Mouse (Mus musculus): ENCODE results near the gene Gdap1l1. TPM values are rescaled to one million over a fixed set of nuclear protein-coding genes. Genes with fewer than 3 reads are reported as not detected.
"Not testable (repeated sequence)": the region's sequence is repeated elsewhere in the genome, so short reads cannot be mapped to it uniquely, and the experiment has no call there.

Gene Gdap1l1
- polyA plus RNA-seq, 1 experiment from 2014 or later, result 129 TPM

- H3K4me1 ChIP-seq, result no peaks in the 10 kb centered on the region
- H3K27me3 ChIP-seq (replicated peaks), result no peaks in the 10 kb centered on the region
- no peak overlapping the region for H3K4me2 ChIP-seq
- H3K9ac ChIP-seq (replicated peaks), result no peak overlapping the region
- ATAC-seq (ENCODE audit: low FRiP score), result no peak
- no peak overlapping the region for H3K27ac ChIP-seq (replicated peaks)
- no peak overlapping the region for H3K4me3 ChIP-seq (replicated peaks)
- WGBS, result 89% methylated on average over 6 of the region's 6 CpGs
- H3K9me3 ChIP-seq (replicated peaks), result no peaks in the 10 kb centered on the region
- peaks cover 63% of the 10 kb centered on the region for H3K36me3 ChIP-seq
Measured at GRCm38 (mm10) chr2:163452738-163453137, 14.5 kb downstream of the Gdap1l1 start.

- Histone ChIP-seq H3K36me3 (peaks cover 62% of the 10 kb centered on the region), H3K9me3 (replicated peaks) (no peaks in the 10 kb centered on the region), H3K4me3 (replicated peaks) (no peak overlapping the region), H3K4me2 (no peak overlapping the region), H3K27ac (replicated peaks) (no peak overlapping the region), H3K27me3 (replicated peaks) (no peaks in the 10 kb centered on the region), H3K4me1 (0 out of 2 replicates have a peak, but pooled peaks cover 1% of the 10 kb centered on the region), H3K9ac (replicated peaks) (no peak overlapping the region)
- 92% methylated on average over 13 of the region's 13 CpGs for WGBS
- ATAC-seq (ENCODE audit: low FRiP score), result no peak
Measured at GRCm38 (mm10) chr2:163453378-163453777, 15.1 kb downstream of the Gdap1l1 start.

DNA sequence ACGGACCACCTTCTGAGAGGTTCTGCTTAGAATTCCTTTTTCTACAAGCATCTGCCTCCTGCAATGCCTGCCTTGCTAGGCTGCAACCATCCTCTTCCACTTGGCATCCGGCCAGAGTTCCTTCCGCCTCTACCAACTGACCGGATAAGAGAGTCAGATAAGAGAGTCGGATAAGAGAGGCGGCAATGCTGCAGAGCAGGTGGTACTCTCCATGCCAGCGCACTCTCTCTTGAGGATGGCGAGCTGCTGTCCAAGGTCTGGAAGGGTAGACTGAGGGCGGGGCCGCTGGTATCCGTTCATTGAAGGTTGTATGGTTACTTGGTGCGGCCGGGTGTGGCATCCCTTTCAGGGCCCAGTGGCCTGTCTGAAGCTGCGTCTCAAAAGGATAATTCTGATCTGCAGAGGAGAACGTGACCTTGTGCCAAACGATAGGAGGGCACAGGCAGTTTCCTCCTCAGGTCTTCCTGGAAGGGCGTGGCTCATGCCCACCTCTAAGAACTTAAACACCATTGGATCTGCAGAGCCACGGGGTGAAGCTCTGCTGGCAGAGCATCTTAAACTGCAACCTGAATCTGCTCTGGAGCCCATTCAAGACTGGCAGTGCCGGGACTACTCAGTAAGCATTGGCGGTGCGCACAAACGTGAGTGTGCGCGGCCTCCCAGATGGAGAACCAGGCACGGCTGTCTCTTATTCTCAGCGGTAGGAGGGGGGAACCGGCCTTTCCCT lies 20.4 kb downstream of the Gdap1l1 start:
- Histone ChIP-seq H3K27ac (replicated peaks) (peak overlapping the region; percentile 60; the same call in 1 of the 2 replicates), H3K9ac (replicated peaks) (peak overlapping the region; percentile 20; the same call in 1 of the 2 replicates)
- 49% methylated on average over 27 of the region's 27 CpGs for WGBS

GRCm38 (mm10) chr2:163459380-163459779 lies 21.1 kb downstream of the Gdap1l1 start:
- peak; percentile 60; the same call in 1 of the 2 replicates for ATAC-seq (ENCODE audit: low FRiP score)
- Histone ChIP-seq H3K4me3 (replicated peaks) (peak overlapping the region; percentile 4), H3K36me3 (peaks cover 10% of the 10 kb centered on the region), H3K27ac (replicated peaks) (peak overlapping the region; percentile 60; the same call in 1 of the 2 replicates), H3K9me3 (replicated peaks) (no peaks in the 10 kb centered on the region), H3K27me3 (replicated peaks) (peaks cover 3% of the 10 kb centered on the region; the same call in 1 of the 2 replicates), H3K4me1 (peaks cover 16% of the 10 kb centered on the region), H3K9ac (replicated peaks) (peak overlapping the region; percentile 20; the same call in 1 of the 2 replicates), H3K4me2 (peak overlapping the region; percentile 42)
- WGBS, result 33% methylated on average over 10 of the region's 10 CpGs

More for the DNA sequence above, 20.4 kb downstream of the Gdap1l1 start:
- Histone ChIP-seq H3K4me2 (peak overlapping the region; percentile 42), H3K4me1 (peaks cover 16% of the 10 kb centered on the region), H3K4me3 (replicated peaks) (peak overlapping the region; percentile 4), H3K9me3 (replicated peaks) (no peaks in the 10 kb centered on the region), H3K27me3 (replicated peaks) (peaks cover 3% of the 10 kb centered on the region; the same call in 1 of the 2 replicates), H3K36me3 (peaks cover 17% of the 10 kb centered on the region)
- ATAC-seq (ENCODE audit: low FRiP score), result no peak

DNA sequence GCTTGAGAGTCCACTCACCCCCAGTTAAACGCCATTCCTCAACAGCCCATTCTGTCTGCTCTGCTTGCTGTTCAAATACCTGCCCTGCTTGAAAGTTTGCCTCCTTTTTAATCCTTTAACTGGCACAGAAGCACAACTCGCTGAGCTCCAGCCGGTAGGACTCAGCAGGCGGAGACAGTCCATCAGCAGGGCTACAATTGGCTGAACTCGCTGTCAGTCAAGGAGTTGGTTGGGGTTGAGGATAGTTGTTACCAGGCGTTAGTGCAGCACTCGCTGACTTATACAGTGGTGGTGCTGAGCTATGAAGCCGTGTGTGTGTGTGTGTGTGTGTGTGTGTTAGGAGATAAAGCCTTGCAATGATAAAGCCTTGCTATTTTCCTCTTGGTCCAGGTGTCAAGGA lies 22.3 kb downstream of the Gdap1l1 start:
- H3K27ac ChIP-seq (replicated peaks), result no peak overlapping the region
- no peak overlapping the region for H3K4me3 ChIP-seq (replicated peaks)
- H3K4me2 ChIP-seq, result no peak overlapping the region
- H3K27me3 ChIP-seq (replicated peaks), result peaks cover 3% of the 10 kb centered on the region; the same call in 1 of the 2 replicates
- H3K4me1 ChIP-seq, result peaks cover 16% of the 10 kb centered on the region
- no peaks in the 10 kb centered on the region for H3K36me3 ChIP-seq
- no peak overlapping the region for H3K9ac ChIP-seq (replicated peaks)
- H3K9me3 ChIP-seq (replicated peaks), result no peaks in the 10 kb centered on the region
- no peak for ATAC-seq (ENCODE audit: low FRiP score)
- WGBS, result 91% methylated on average over 8 of the region's 8 CpGs

- H3K4me1 ChIP-seq, result peaks cover 16% of the 10 kb centered on the region
- 95% methylated on average over 9 of the region's 9 CpGs for WGBS
- not testable (repeated sequence) for ATAC-seq (ENCODE audit: low FRiP score); H3K36me3 ChIP-seq; H3K4me2 ChIP-seq; H3K9ac ChIP-seq (replicated peaks); H3K27ac ChIP-seq (replicated peaks); H3K4me3 ChIP-seq (replicated peaks); H3K9me3 ChIP-seq (replicated peaks); H3K27me3 ChIP-seq (replicated peaks)
Measured at GRCm38 (mm10) chr2:163461307-163461706, 23.0 kb downstream of the Gdap1l1 start.

DNA sequence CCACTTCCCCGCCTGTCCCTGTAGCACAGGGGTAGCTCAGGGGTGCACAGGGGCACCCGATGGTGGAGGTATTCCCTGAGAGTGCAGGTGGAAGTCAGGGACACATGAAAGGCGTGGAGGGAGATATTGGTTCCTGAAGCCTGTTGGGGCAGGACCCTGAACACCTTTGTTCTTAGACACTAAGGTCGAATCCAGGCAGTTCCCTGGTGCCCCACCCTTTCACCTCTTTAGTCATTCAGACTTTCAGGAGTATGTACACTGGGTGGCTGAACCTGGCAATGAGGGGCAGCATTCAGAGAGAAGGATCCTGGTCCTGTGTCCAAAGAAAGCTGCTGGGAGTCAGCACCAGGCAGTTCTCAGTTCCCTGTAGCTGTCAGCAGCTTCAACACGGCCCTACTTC lies 24.1 kb downstream of the Gdap1l1 start:
- Histone ChIP-seq H3K27ac (replicated peaks) (no peak overlapping the region), H3K4me1 (peaks cover 16% of the 10 kb centered on the region), H3K4me3 (replicated peaks) (no peak overlapping the region), H3K36me3 (peaks cover 7% of the 10 kb centered on the region), H3K4me2 (no peak overlapping the region), H3K9me3 (replicated peaks) (no peaks in the 10 kb centered on the region), H3K9ac (replicated peaks) (no peak overlapping the region), H3K27me3 (replicated peaks) (peaks cover 3% of the 10 kb centered on the region; the same call in 1 of the 2 replicates)
- no peak for ATAC-seq (ENCODE audit: low FRiP score)
- WGBS, result 82% methylated on average over 5 of the region's 5 CpGs

DNA sequence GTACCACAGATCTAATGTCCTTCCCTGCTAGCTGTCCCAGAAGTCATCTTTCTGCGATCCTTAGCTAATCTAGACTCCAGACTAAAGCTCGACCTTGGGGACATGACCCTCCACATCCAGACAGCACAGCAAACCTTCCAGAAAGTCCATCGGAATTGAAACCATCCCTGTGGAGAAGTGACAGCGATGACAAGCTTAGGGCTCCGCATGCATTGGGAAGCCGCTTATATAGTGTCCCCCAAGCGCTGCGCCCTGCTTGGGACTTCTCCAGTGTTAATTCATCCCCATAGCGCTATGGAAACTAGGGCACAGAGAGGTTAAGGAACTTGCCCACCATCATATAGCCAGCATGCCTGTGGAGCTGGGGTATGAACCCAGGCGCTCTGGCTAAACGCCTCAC lies 24.5 kb downstream of the Gdap1l1 start:
- Histone ChIP-seq H3K4me3 (replicated peaks) (no peak overlapping the region), H3K9ac (replicated peaks) (no peak overlapping the region), H3K9me3 (replicated peaks) (no peaks in the 10 kb centered on the region), H3K4me2 (no peak overlapping the region), H3K27ac (replicated peaks) (no peak overlapping the region), H3K36me3 (peaks cover 8% of the 10 kb centered on the region), H3K27me3 (replicated peaks) (peaks cover 3% of the 10 kb centered on the region; the same call in 1 of the 2 replicates), H3K4me1 (peaks cover 16% of the 10 kb centered on the region)
- WGBS, result 77% methylated on average over 11 of the region's 11 CpGs
- no peak for ATAC-seq (ENCODE audit: low FRiP score)

DNA sequence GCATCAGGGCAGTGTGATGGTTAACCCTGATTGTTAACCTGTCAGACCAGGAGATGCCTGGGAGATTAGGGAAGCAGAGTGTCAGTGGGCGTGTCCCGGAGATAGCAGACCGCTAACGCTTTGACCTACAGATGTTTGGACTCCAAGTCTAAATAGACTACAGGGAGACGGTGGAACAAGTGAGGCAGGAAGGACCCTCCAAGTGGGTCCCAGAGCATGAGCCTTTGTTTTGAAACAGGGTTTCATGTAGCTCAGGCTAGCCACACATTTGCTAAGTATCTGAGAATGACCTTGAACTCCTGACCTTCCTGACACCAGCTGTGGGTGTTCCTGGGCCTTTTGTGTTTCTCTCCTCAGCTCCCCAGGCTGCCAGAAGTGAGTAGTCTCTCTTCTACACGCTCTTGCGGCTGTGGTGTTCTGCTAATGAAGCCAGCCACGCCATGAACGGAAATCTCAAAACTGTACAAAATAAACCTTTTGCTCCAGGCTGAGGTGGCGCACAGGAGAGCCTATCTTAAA lies 25.0 kb downstream of the Gdap1l1 start:
- peaks cover 15% of the 10 kb centered on the region for H3K4me1 ChIP-seq
- no peaks in the 10 kb centered on the region for H3K9me3 ChIP-seq (replicated peaks)
- H3K4me3 ChIP-seq (replicated peaks), result no peak overlapping the region
- peaks cover 13% of the 10 kb centered on the region for H3K36me3 ChIP-seq
- no peak overlapping the region for H3K27ac ChIP-seq (replicated peaks)
- no peak overlapping the region for H3K4me2 ChIP-seq
- WGBS, result 67% methylated on average over 10 of the region's 10 CpGs
- peaks cover 3% of the 10 kb centered on the region; the same call in 1 of the 2 replicates for H3K27me3 ChIP-seq (replicated peaks)
- no peak overlapping the region for H3K9ac ChIP-seq (replicated peaks)
- no peak for ATAC-seq (ENCODE audit: low FRiP score)

DNA sequence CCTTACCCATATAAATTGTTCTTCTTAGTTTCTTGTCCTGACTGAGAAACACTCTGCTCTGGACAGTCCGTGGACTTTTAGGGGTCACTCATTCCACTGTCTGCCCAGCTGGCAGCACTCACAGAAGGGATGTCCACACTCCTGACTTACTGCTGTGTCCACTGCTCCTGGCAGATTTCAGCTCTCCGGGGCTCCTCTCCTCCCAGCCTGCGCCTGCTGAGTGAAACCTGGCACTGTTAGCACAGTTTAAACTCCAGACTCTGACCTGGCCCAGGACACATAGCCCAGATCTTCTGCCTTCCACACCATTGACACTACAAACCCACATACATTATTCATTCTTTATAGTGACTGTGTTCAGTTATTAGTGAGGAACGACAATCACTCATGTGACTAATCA lies 25.7 kb downstream of the Gdap1l1 start:
- no peak overlapping the region for H3K4me3 ChIP-seq (replicated peaks)
- no peak overlapping the region for H3K27ac ChIP-seq (replicated peaks)
- no peak overlapping the region for H3K9ac ChIP-seq (replicated peaks)
- no peak for ATAC-seq (ENCODE audit: low FRiP score)
- H3K4me1 ChIP-seq, result peaks cover 8% of the 10 kb centered on the region
- H3K27me3 ChIP-seq (replicated peaks), result no peaks in the 10 kb centered on the region
- peaks cover 20% of the 10 kb centered on the region for H3K36me3 ChIP-seq
- no peak overlapping the region for H3K4me2 ChIP-seq
- no peaks in the 10 kb centered on the region for H3K9me3 ChIP-seq (replicated peaks)
- WGBS, result 78% methylated on average over 4 of the region's 4 CpGs

GRCm38 (mm10) chr2:163464562-163464961 lies 26.3 kb downstream of the Gdap1l1 start:
- no peak for ATAC-seq (ENCODE audit: low FRiP score)
- WGBS, result 70% methylated on average over 6 of the region's 6 CpGs
- no peak overlapping the region for H3K9ac ChIP-seq (replicated peaks)
- no peaks in the 10 kb centered on the region for H3K9me3 ChIP-seq (replicated peaks)
- H3K4me3 ChIP-seq (replicated peaks), result no peak overlapping the region
- H3K4me1 ChIP-seq, result peaks cover 3% of the 10 kb centered on the region; the same call in 1 of the 2 replicates
- H3K27ac ChIP-seq (replicated peaks), result no peak overlapping the region
- no peaks in the 10 kb centered on the region for H3K27me3 ChIP-seq (replicated peaks)
- no peak overlapping the region for H3K4me2 ChIP-seq
- peaks cover 26% of the 10 kb centered on the region for H3K36me3 ChIP-seq

- 77% methylated on average over 8 of the region's 8 CpGs for WGBS
- Histone ChIP-seq H3K4me3 (replicated peaks) (no peak overlapping the region), H3K9ac (replicated peaks) (no peak overlapping the region), H3K27ac (replicated peaks) (no peak overlapping the region), H3K9me3 (replicated peaks) (no peaks in the 10 kb centered on the region), H3K27me3 (replicated peaks) (no peaks in the 10 kb centered on the region), H3K4me1 (peaks cover 15% of the 10 kb centered on the region), H3K4me2 (no peak overlapping the region), H3K36me3 (peaks cover 29% of the 10 kb centered on the region)
- ATAC-seq (ENCODE audit: low FRiP score), result no peak
Measured at GRCm38 (mm10) chr2:163466771-163467170, 28.5 kb downstream of the Gdap1l1 start.

All from neural tube, embryonic 15.5 days (tissue).